Mouse (Mus musculus): ENCODE data around the gene Map2k4. TPM values are rescaled to one million over a fixed set of nuclear protein-coding genes. Genes with fewer than 3 reads are reported as not detected.

Gene Map2k4
- polyA plus RNA-seq, 1 experiment from 2014 or later, result 23.6 TPM

- no peak overlapping the region for H3K9ac ChIP-seq (replicated peaks)
- H3K4me1 ChIP-seq (ENCODE audit: insufficient read depth), result peaks cover 2% of the 10 kb centered on the region; the same call in 1 of the 2 replicates
- peaks cover 13% of the 10 kb centered on the region for H3K36me3 ChIP-seq (replicated peaks; ENCODE audit: insufficient read depth, low read length)
- no peak for TF ChIP-seq CTCF (IDR thresholded peaks at IDR 0.05; ENCODE audit: low read depth)
- TF ChIP-seq EP300 (IDR thresholded peaks at IDR 0.05; ENCODE audit: low read depth), result no peak
- no peak for ATAC-seq
- whole genome bisulfite sequencing (ENCODE audit: insufficient replicate concordance), result 89% methylated on average over 6 of the region's 6 CpGs
- H3K27me3 ChIP-seq (ENCODE audit: insufficient read depth, low read length), result no peaks in the 10 kb centered on the region
- DNase-seq, result no peak
- no peak overlapping the region for H3K27ac ChIP-seq (ENCODE audit: low read depth)
- no peak overlapping the region for H3K4me2 ChIP-seq (ENCODE audit: low read depth, low read length)
- H3K9me3 ChIP-seq (ENCODE audit: low read length), result no peaks in the 10 kb centered on the region
- no peak overlapping the region for H3K4me3 ChIP-seq (ENCODE audit: low read depth, low read length)
Measured at GRCm38 (mm10) chr11:65729623-65730217, 58.4 kb downstream of the Map2k4 start.

- TF ChIP-seq CTCF (IDR thresholded peaks at IDR 0.05; ENCODE audit: low read depth) (no peak), EP300 (IDR thresholded peaks at IDR 0.05; ENCODE audit: low read depth) (no peak)
- WGBS (ENCODE audit: insufficient replicate concordance), result 86% methylated on average over 4 of the region's 4 CpGs
- Histone ChIP-seq H3K4me3 (ENCODE audit: low read depth, low read length) (no peak overlapping the region), H3K36me3 (replicated peaks; ENCODE audit: insufficient read depth, low read length) (peaks cover 7% of the 10 kb centered on the region), H3K4me2 (ENCODE audit: low read depth, low read length) (no peak overlapping the region), H3K27ac (ENCODE audit: low read depth) (no peak overlapping the region), H3K9ac (replicated peaks) (no peak overlapping the region), H3K9me3 (ENCODE audit: low read length) (no peaks in the 10 kb centered on the region), H3K27me3 (ENCODE audit: insufficient read depth, low read length) (no peaks in the 10 kb centered on the region), H3K4me1 (ENCODE audit: insufficient read depth) (no peaks in the 10 kb centered on the region)
- ATAC-seq (no peak), DNase-seq (no peak)
Measured at GRCm38 (mm10) chr11:65728906-65729305, 59.2 kb downstream of the Map2k4 start.

- peaks cover 3% of the 10 kb centered on the region for H3K36me3 ChIP-seq (replicated peaks; ENCODE audit: insufficient read depth, low read length)
- 84% methylated on average over 2 of the region's 2 CpGs for WGBS (ENCODE audit: insufficient replicate concordance)
- no peaks in the 10 kb centered on the region for H3K9me3 ChIP-seq (ENCODE audit: low read length)
- no peaks in the 10 kb centered on the region for H3K27me3 ChIP-seq (ENCODE audit: insufficient read depth, low read length)
- no peak overlapping the region for H3K4me2 ChIP-seq (ENCODE audit: low read depth, low read length)
- H3K4me3 ChIP-seq (ENCODE audit: low read depth, low read length), result no peak overlapping the region
- no peak overlapping the region for H3K27ac ChIP-seq (ENCODE audit: low read depth)
- no peak overlapping the region for H3K9ac ChIP-seq (replicated peaks)
- no peak for ATAC-seq
- H3K4me1 ChIP-seq (ENCODE audit: insufficient read depth), result no peaks in the 10 kb centered on the region; the same call in 1 of the 2 replicates
- DNase-seq, result no peak
- TF ChIP-seq EP300 (IDR thresholded peaks at IDR 0.05; ENCODE audit: low read depth) (no peak), CTCF (IDR thresholded peaks at IDR 0.05; ENCODE audit: low read depth) (no peak)
Measured at GRCm38 (mm10) chr11:65723715-65724114, 64.4 kb downstream of the Map2k4 start.

- no peak for ATAC-seq
- H3K36me3 ChIP-seq (replicated peaks; ENCODE audit: insufficient read depth, low read length), result peaks cover 14% of the 10 kb centered on the region
- no peaks in the 10 kb centered on the region for H3K9me3 ChIP-seq (ENCODE audit: low read length)
- H3K9ac ChIP-seq (replicated peaks), result no peak overlapping the region
- 89% methylated on average over 3 of the region's 3 CpGs for WGBS (ENCODE audit: insufficient replicate concordance)
- no peak overlapping the region for H3K4me2 ChIP-seq (ENCODE audit: low read depth, low read length)
- no peaks in the 10 kb centered on the region; the same call in 1 of the 2 replicates for H3K4me1 ChIP-seq (ENCODE audit: insufficient read depth)
- H3K27me3 ChIP-seq (ENCODE audit: insufficient read depth, low read length), result no peaks in the 10 kb centered on the region
- no peak for TF ChIP-seq CTCF (IDR thresholded peaks at IDR 0.05; ENCODE audit: low read depth)
- no peak for TF ChIP-seq EP300 (IDR thresholded peaks at IDR 0.05; ENCODE audit: low read depth)
- H3K27ac ChIP-seq (ENCODE audit: low read depth), result no peak overlapping the region
- H3K4me3 ChIP-seq (ENCODE audit: low read depth, low read length), result no peak overlapping the region
- DNase-seq, result no peak
Measured at GRCm38 (mm10) chr11:65721615-65722014, 66.5 kb downstream of the Map2k4 start.

GRCm38 (mm10) chr11:65719960-65720359 lies 68.1 kb downstream of the Map2k4 start:
- TF ChIP-seq EP300 (IDR thresholded peaks at IDR 0.05; ENCODE audit: low read depth) (no peak), CTCF (IDR thresholded peaks at IDR 0.05; ENCODE audit: low read depth) (no peak)
- no peak for DNase-seq
- Histone ChIP-seq H3K4me2 (ENCODE audit: low read depth, low read length) (no peak overlapping the region), H3K27me3 (ENCODE audit: insufficient read depth, low read length) (no peaks in the 10 kb centered on the region), H3K4me3 (ENCODE audit: low read depth, low read length) (no peak overlapping the region), H3K36me3 (replicated peaks; ENCODE audit: insufficient read depth, low read length) (peaks cover 14% of the 10 kb centered on the region), H3K9me3 (ENCODE audit: low read length) (no peaks in the 10 kb centered on the region), H3K4me1 (ENCODE audit: insufficient read depth) (no peaks in the 10 kb centered on the region; the same call in 1 of the 2 replicates), H3K27ac (ENCODE audit: low read depth) (no peak overlapping the region), H3K9ac (replicated peaks) (no peak overlapping the region)
- ATAC-seq, result no peak
- WGBS (ENCODE audit: insufficient replicate concordance), result 48% methylated on average over 1 of the region's 1 CpGs

- H3K27me3 ChIP-seq (ENCODE audit: insufficient read depth, low read length), result no peaks in the 10 kb centered on the region
- ATAC-seq (peak; percentile 27), DNase-seq (no peak)
- H3K9me3 ChIP-seq (ENCODE audit: low read length), result no peaks in the 10 kb centered on the region
- H3K36me3 ChIP-seq (replicated peaks; ENCODE audit: insufficient read depth, low read length), result peaks cover 17% of the 10 kb centered on the region
- TF ChIP-seq CTCF (IDR thresholded peaks at IDR 0.05; ENCODE audit: low read depth) (no peak), EP300 (IDR thresholded peaks at IDR 0.05; ENCODE audit: low read depth) (peak; percentile 82)
- WGBS (ENCODE audit: insufficient replicate concordance), result 62% methylated on average over 4 of the region's 4 CpGs
- H3K4me1 ChIP-seq (ENCODE audit: insufficient read depth), result no peaks in the 10 kb centered on the region
- no peak overlapping the region for H3K9ac ChIP-seq (replicated peaks)
- no peak overlapping the region for H3K4me3 ChIP-seq (ENCODE audit: low read depth, low read length)
- H3K27ac ChIP-seq (ENCODE audit: low read depth), result no peak overlapping the region
- no peak overlapping the region for H3K4me2 ChIP-seq (ENCODE audit: low read depth, low read length)
Measured at GRCm38 (mm10) chr11:65713830-65714229, 74.3 kb downstream of the Map2k4 start.
